Mouse (Mus musculus) midbrain, embryonic 12.5 days (tissue): ENCODE results near the gene Abcg5. TPM values are rescaled to one million over a fixed set of nuclear protein-coding genes. Genes with fewer than 3 reads are reported as not detected.

ENCODE experiments used
- ATAC-seq: fragments of 200-750 bp; cut with Nextera tagmentation; 2 replicates; pipeline ENCODE4 v1.8.0; 2017; ENCODE audit warnings: low read depth, moderate TSS enrichment, moderate library complexity; ENCODE audit not compliant: low FRiP score
- H3K27ac ChIP-seq: fragments of 300-500 bp; sonication (generic); replicated peaks from 2 replicates; pipeline ENCODE4 v1.5.1; 2016; ENCODE audit warnings: mild to moderate bottlenecking
- H3K27me3 ChIP-seq: fragments of 300-500 bp; sonication (generic); 2 replicates; pipeline ENCODE4 v1.6.1; 2016; ENCODE audit warnings: mild to moderate bottlenecking
- H3K36me3 ChIP-seq: fragments of 300-500 bp; sonication (generic); 2 replicates; pipeline ENCODE4 v1.6.1; 2016
- H3K4me1 ChIP-seq: fragments of 300-500 bp; sonication (generic); 2 replicates; pipeline ENCODE4 v1.6.1; 2016
- H3K4me2 ChIP-seq: fragments of 300-500 bp; sonication (generic); replicated peaks from 2 replicates; pipeline ENCODE4 v1.6.1; 2016; ENCODE audit warnings: mild to moderate bottlenecking, moderate library complexity
- H3K4me3 ChIP-seq: fragments of 300-500 bp; sonication (generic); 2 replicates; pipeline ENCODE4 v1.5.1; 2016; ENCODE audit warnings: mild to moderate bottlenecking
- H3K9ac ChIP-seq: fragments of 300-500 bp; sonication (generic); replicated peaks from 2 replicates; pipeline ENCODE4 v1.6.1; 2016; ENCODE audit warnings: mild to moderate bottlenecking, moderate library complexity
- H3K9me3 ChIP-seq: fragments of 300-500 bp; sonication (generic); 2 replicates; pipeline ENCODE4 v1.6.1; 2016; ENCODE audit warnings: mild to moderate bottlenecking
- WGBS: fragments of 180-500 bp; shearing (Covaris S2); methylation state at CpG from one replicate; pipeline ENCODE4 v1.1.7; 2016; 5-methylcytosine and 5-hydroxymethylcytosine counted together
- polyA plus RNA-seq: library from polyadenylated mRNA; unstranded; fragments of >200 nt; fragmentation: Nextera tagmentation; extraction: Ambion mirVana; gene quantifications from 2 replicates; pipeline ENCODE4 v1.2.1, GENCODE M21; 2016

Abcg5 gene
- polyA plus RNA-seq, 1 experiment from 2014 or later, result 1.2 TPM

- Histone ChIP-seq H3K9ac (no peak overlapping the region), H3K4me3 (no peak overlapping the region), H3K27me3 (no peaks in the 10 kb centered on the region), H3K27ac (no peak overlapping the region), H3K9me3 (no peaks in the 10 kb centered on the region), H3K4me1 (peaks cover 15% of the 10 kb centered on the region; the same call in 1 of the 2 replicates), H3K4me2 (no peak overlapping the region), H3K36me3 (peaks cover 3% of the 10 kb centered on the region; the same call in 1 of the 2 replicates)
- WGBS, result 85% methylated on average over 3 of the region's 3 CpGs
- ATAC-seq, result no peak
Observed at GRCm38 (mm10) chr17:84657422-84657732, 25.4 kb downstream of the Abcg5 start.

GRCm38 (mm10) chr17:84656653-84657421 lies 26.0 kb downstream of the Abcg5 start:
- Histone ChIP-seq H3K9ac (no peak overlapping the region), H3K27ac (peak overlapping the region; percentile 11; the same call in 1 of the 2 replicates), H3K9me3 (no peaks in the 10 kb centered on the region), H3K4me2 (no peak overlapping the region), H3K27me3 (no peaks in the 10 kb centered on the region), H3K4me1 (peaks cover 15% of the 10 kb centered on the region; the same call in 1 of the 2 replicates), H3K4me3 (no peak overlapping the region), H3K36me3 (peaks cover 3% of the 10 kb centered on the region; the same call in 1 of the 2 replicates)
- no peak for ATAC-seq
- WGBS, result 67% methylated on average over 19 of the region's 19 CpGs

GRCm38 (mm10) chr17:84656205-84656604 lies 26.6 kb downstream of the Abcg5 start:
- Histone ChIP-seq H3K27me3 (no peaks in the 10 kb centered on the region), H3K36me3 (peaks cover 3% of the 10 kb centered on the region; the same call in 1 of the 2 replicates), H3K4me3 (no peak overlapping the region), H3K4me2 (no peak overlapping the region), H3K9ac (no peak overlapping the region), H3K4me1 (peaks cover 15% of the 10 kb centered on the region; the same call in 1 of the 2 replicates), H3K27ac (peak overlapping the region; percentile 11; the same call in 1 of the 2 replicates), H3K9me3 (no peaks in the 10 kb centered on the region)
- 84% methylated on average over 5 of the region's 5 CpGs for WGBS
- ATAC-seq, result no peak

- Histone ChIP-seq H3K9ac (no peak overlapping the region), H3K36me3 (peaks cover 3% of the 10 kb centered on the region; the same call in 1 of the 2 replicates), H3K27ac (no peak overlapping the region), H3K27me3 (no peaks in the 10 kb centered on the region), H3K4me1 (peaks cover 15% of the 10 kb centered on the region; the same call in 1 of the 2 replicates), H3K4me2 (no peak overlapping the region), H3K4me3 (no peak overlapping the region), H3K9me3 (no peaks in the 10 kb centered on the region)
- ATAC-seq, result no peak
- 89% methylated on average over 9 of the region's 9 CpGs for WGBS
Observed at GRCm38 (mm10) chr17:84653544-84653943, 29.3 kb downstream of the Abcg5 start.

GRCm38 (mm10) chr17:84650302-84651017 lies 32.4 kb downstream of the Abcg5 start:
- H3K4me3 ChIP-seq, result no peak overlapping the region
- H3K27me3 ChIP-seq, result no peaks in the 10 kb centered on the region
- no peak for ATAC-seq
- H3K4me2 ChIP-seq, result no peak overlapping the region
- peaks cover 10% of the 10 kb centered on the region for H3K4me1 ChIP-seq
- H3K27ac ChIP-seq, result no peak overlapping the region
- WGBS, result 94% methylated on average over 9 of the region's 9 CpGs
- H3K36me3 ChIP-seq, result peaks cover 3% of the 10 kb centered on the region; the same call in 1 of the 2 replicates
- H3K9me3 ChIP-seq, result no peaks in the 10 kb centered on the region
- H3K9ac ChIP-seq, result no peak overlapping the region

GRCm38 (mm10) chr17:84647630-84648029 lies 35.2 kb downstream of the Abcg5 start:
- Histone ChIP-seq H3K4me1 (peaks cover 21% of the 10 kb centered on the region), H3K4me3 (no peak overlapping the region), H3K9ac (no peak overlapping the region), H3K9me3 (no peaks in the 10 kb centered on the region), H3K4me2 (no peak overlapping the region), H3K36me3 (no peaks in the 10 kb centered on the region), H3K27me3 (no peaks in the 10 kb centered on the region), H3K27ac (no peak overlapping the region)
- 88% methylated on average over 4 of the region's 4 CpGs for WGBS
- no peak for ATAC-seq

- Histone ChIP-seq H3K4me2 (no peak overlapping the region), H3K27ac (no peak overlapping the region), H3K4me1 (peaks cover 21% of the 10 kb centered on the region), H3K9ac (no peak overlapping the region), H3K9me3 (no peaks in the 10 kb centered on the region), H3K27me3 (no peaks in the 10 kb centered on the region), H3K4me3 (no peak overlapping the region), H3K36me3 (no peaks in the 10 kb centered on the region)
- WGBS, result 68% methylated on average over 2 of the region's 2 CpGs
- no peak for ATAC-seq
Observed at GRCm38 (mm10) chr17:84646477-84646876, 36.3 kb downstream of the Abcg5 start.

GRCm38 (mm10) chr17:84645894-84646293 lies 36.9 kb downstream of the Abcg5 start:
- Histone ChIP-seq H3K4me2 (no peak overlapping the region), H3K36me3 (no peaks in the 10 kb centered on the region), H3K4me1 (peaks cover 21% of the 10 kb centered on the region), H3K27ac (no peak overlapping the region), H3K9me3 (no peaks in the 10 kb centered on the region), H3K4me3 (no peak overlapping the region), H3K27me3 (no peaks in the 10 kb centered on the region), H3K9ac (no peak overlapping the region)
- ATAC-seq, result no peak
- 42% methylated on average over 3 of the region's 7 CpGs for WGBS

- H3K9me3 ChIP-seq, result no peaks in the 10 kb centered on the region
- WGBS, result 26% methylated on average over 9 of the region's 9 CpGs
- no peak overlapping the region for H3K4me2 ChIP-seq
- no peak for ATAC-seq
- no peak overlapping the region for H3K27ac ChIP-seq
- H3K4me3 ChIP-seq, result no peak overlapping the region
- H3K27me3 ChIP-seq, result no peaks in the 10 kb centered on the region
- H3K36me3 ChIP-seq, result no peaks in the 10 kb centered on the region
- H3K4me1 ChIP-seq, result peaks cover 21% of the 10 kb centered on the region
- no peak overlapping the region for H3K9ac ChIP-seq
Observed at GRCm38 (mm10) chr17:84645119-84645518, 37.7 kb downstream of the Abcg5 start.

GRCm38 (mm10) chr17:84644292-84645050 lies 38.3 kb downstream of the Abcg5 start:
- H3K4me2 ChIP-seq, result no peak overlapping the region
- ATAC-seq, result 0 out of 2 replicates have a peak, but pooled peaks have one; percentile 30
- H3K36me3 ChIP-seq, result no peaks in the 10 kb centered on the region
- H3K4me1 ChIP-seq, result peaks cover 21% of the 10 kb centered on the region
- no peak overlapping the region for H3K4me3 ChIP-seq
- H3K27me3 ChIP-seq, result no peaks in the 10 kb centered on the region
- 48% methylated on average over 16 of the region's 16 CpGs for WGBS
- H3K27ac ChIP-seq, result 0 out of 2 replicates have a peak overlapping the region, but pooled peaks have one; percentile 15
- H3K9ac ChIP-seq, result no peak overlapping the region
- no peaks in the 10 kb centered on the region for H3K9me3 ChIP-seq

- Histone ChIP-seq H3K27ac (no peak overlapping the region), H3K9me3 (no peaks in the 10 kb centered on the region), H3K4me3 (no peak overlapping the region), H3K9ac (no peak overlapping the region), H3K36me3 (no peaks in the 10 kb centered on the region), H3K4me1 (peaks cover 21% of the 10 kb centered on the region), H3K4me2 (no peak overlapping the region), H3K27me3 (no peaks in the 10 kb centered on the region)
- WGBS, result 91% methylated on average over 9 of the region's 9 CpGs
- no peak for ATAC-seq
Observed at GRCm38 (mm10) chr17:84642324-84642723, 40.5 kb downstream of the Abcg5 start.
